Mouse (Mus musculus): ENCODE measurements around the gene Gprasp1. TPM values are rescaled to one million over a fixed set of nuclear protein-coding genes. Genes with fewer than 3 reads are reported as not detected.
"Not testable (repeated sequence)": the region's sequence is repeated elsewhere in the genome, so short reads cannot be mapped to it uniquely, and the experiment has no call there.

The Gprasp1 gene
- 180 and 207 TPM in 2 replicates for polyA plus RNA-seq (2012; rRNA removed)

DNA sequence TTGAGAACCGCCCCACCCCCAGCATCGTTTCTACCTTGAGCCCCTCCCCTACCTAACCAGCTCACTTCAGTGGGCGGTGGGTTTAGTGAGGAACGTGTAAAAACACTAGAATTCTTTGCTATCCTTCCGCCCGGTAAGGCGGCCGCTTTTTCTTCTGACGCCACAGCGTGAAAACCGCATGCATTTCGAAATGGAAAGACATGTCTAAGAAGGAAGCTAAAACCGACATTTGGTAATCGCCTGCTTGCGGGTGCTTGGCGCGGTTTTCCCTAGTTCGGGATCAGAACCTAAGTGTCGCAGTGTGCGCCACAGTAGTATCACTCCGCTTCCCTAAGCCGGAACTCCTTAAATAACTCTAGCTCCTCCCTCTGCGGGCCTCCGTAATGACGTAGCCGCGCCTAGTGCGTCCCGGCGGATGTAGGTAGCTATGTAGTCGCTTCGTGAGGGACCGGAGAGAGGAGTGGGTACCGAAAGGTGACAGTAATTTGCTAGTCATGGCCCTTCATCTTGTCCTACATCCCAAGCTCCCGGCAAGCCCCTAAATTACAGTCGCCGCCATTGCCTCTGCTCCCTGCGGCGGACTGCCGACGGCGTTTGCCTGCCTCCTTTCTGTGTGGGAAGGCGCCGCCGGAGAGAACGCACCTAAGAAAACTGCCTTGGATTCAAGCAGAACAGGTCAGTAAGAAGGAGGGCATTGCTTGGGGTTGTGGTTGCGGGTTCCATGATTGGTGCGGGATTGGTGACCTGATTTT is at the start of gene Gprasp1, which contains the start of gene Armcx5:
Gene Gprasp1, plus strand, starts transcription at position 430 of the 752 bp plus-strand sequence.
Gene Armcx5, plus strand, starts transcription at position 430 of the 752 bp plus-strand sequence.
- DNase-seq (ENCODE audit: extremely low spot score in 1 of 2, low spot score in 1 of 2): peak; percentile 81 to 91

DNA sequence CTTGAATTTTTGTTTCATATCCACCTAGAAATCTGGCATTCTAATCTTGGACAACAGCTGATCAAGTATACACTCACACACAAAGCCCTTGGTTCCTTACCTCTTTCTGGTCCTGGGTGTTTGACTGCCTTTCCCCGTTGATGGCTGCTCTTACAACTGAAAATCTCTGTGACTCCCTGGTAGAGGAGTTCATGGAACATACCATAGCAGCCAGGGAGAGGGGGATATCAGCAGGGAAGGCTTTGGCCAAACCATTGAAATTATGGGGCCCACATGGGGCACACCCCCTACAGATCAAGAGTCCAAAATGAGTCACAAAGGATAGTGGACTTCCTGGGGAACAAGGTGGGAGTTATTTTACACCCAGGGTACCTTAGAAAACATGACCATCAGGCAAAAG is 48.9 kb upstream of the Gprasp1 start, which contains the start of gene Tcp11x2:
Gene Tcp11x2, minus strand, starts transcription at position 158 of the 400 bp plus-strand sequence.
- no peak for DNase-seq (ENCODE audit: extremely low spot score in 1 of 2, low spot score in 1 of 2)

DNA sequence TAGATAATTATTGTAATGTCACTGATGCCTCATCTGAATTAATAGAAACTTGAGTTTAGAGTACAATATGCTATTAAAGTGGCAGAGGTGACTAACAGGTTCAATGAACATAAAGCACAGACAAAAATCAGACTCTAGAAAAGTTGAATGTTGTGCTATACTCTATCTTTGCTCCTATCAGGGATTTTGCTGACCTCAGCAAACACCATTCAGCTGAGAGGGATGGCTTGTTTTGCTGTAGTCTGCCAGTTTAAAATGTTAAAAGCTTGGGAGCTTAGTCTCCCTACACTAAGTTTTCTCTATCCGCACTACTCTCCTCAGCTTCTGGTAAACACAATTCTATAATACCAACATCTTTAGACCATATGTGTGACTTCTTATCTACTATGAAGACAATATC is 39.4 kb upstream of the Gprasp1 start:
- DNase-seq (ENCODE audit: extremely low spot score in 1 of 2, low spot score in 1 of 2): no peak

DNA sequence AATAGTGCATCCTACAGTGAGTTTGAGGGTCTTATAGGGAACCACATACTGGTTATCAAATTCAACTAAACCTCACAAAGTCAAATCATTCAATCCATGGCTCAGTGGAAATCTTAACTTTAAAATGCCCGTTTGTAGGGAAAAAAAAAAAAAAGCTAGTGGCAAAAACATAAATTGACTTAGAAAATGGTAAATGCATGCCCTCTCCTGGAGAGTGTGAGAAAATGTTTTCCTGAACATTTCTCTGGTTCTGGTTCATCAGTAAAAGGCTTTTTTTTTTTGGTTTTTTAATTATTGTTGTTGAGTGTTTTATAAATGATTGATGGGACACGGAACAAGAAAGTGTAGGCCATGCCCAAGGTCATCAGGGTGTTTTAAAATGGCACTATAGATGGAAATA is 38.2 kb upstream of the Gprasp1 start:
- DNase-seq (ENCODE audit: extremely low spot score in 1 of 2, low spot score in 1 of 2): no peak

DNA sequence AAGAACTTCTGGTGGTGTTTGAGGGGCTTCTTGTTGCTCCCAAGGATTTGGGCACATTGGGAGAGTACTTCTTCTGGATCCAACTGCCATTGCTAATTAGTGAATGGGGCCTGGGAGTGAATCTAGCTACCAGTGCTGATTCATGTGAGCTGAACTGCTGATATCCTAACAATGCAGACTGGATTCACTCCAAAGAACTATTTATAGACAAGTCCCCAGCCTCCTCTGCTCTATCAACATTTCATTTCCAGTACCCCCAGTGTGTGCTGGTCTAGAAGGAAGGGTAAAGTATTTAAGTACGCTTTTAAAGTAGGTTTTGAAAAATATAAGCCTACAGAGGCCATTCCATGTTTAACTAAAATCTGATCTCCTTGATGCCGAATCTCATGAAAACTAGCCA is 29.7 kb upstream of the Gprasp1 start:
- DNase-seq (ENCODE audit: extremely low spot score in 1 of 2, low spot score in 1 of 2): no peak

DNA sequence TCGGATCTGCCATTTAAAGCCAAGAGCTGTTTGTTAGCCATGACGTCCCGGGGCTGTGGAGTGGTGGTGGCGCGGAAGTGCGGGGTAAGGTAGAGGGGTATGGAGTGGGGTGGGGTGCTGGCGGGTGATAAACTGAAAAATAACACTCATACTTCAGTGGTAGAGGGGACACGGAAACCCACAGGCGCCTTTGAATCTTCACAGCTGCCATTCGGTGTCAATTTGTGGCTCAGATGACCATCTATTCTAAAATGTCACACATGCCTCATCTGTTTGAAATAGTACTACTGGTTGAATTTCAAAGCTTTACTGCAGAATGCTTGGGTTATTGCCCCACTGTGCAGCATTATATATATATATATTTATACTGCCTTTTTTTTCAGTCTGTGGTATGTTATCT is 17.4 kb upstream of the Gprasp1 start, which contains the start of gene Tmsb15a:
Gene Tmsb15a, minus strand, starts transcription at position 101 of the 400 bp plus-strand sequence.
- no peak for DNase-seq (ENCODE audit: extremely low spot score in 1 of 2, low spot score in 1 of 2)

DNA sequence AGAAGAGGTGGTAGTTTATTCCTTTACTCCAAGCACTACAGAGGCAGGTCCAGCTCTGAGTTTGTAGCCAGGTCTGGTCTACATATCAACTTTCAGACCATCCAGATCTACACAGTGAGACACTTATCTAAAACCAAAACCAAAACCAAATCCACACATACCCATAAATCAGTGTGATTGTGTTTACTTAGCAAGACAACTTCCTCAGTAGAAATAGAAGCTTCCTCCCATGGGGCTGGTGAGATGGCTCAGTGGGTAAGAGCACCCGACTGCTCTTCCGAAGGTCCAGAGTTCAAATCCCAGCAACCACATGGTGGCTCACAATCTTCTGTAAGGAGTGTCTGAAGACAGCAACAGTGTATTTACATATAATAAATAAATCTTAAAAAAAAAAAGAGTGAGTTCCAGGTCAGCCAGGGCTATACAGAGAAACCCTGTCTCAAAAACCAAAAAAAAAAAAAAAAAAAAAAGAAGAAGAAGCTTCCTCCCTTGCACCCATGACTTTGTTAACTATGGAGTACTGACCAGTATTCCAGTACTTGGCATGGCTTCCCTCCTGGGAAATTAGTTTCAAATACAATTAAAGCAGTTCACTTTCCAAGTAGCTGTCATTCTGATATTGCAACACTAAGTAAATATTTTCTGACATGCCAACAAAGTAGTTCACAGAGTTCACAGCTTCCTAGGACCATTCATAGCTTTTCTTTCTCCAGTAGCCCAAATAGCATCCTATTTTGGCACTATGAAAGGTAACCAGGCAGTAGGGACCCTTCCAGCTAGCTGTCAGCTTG is 3.6 kb upstream of the Gprasp1 start:
- DNase-seq (ENCODE audit: extremely low spot score in 1 of 2, low spot score in 1 of 2): no peak

DNA sequence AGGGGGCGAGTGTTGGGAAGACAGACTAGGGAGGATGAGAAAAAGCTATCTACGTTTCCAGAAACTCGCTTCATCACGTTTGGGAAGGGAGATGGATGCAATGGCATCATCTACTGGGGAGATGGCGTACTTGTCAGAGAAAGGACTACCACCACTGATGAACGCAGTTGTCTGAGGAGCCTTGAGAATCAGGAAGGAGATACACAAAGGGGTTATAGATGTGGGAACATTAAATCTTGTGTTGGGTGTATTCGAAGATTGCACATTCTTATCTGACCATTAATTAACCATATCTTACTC is 473 bp downstream of the Gprasp1 start:
- DNase-seq (ENCODE audit: extremely low spot score in 1 of 2, low spot score in 1 of 2): peak in 1 of 2 experiments; percentile 30

DNA sequence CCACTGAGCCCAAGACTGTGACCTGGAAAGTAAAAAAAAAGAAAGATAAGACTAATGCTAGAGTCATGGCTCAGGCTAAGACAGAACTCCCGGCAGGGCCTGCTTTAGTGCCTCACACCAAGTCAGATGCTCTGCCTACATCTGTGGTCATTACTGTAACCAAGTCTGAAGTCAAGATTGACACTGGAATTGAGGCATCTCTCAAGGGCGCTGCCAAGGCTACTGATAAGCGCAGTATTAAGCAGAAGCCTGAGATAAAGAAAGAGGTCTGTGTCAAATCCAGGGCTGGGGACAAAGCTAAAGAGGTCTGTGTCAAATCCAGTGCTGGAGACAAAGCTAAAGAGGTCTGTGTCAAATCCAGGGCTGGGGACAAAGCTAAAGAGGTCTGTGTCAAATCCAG is 2.8 kb downstream of the Gprasp1 start:
- DNase-seq (ENCODE audit: extremely low spot score in 1 of 2, low spot score in 1 of 2): not testable (repeated sequence)

DNA sequence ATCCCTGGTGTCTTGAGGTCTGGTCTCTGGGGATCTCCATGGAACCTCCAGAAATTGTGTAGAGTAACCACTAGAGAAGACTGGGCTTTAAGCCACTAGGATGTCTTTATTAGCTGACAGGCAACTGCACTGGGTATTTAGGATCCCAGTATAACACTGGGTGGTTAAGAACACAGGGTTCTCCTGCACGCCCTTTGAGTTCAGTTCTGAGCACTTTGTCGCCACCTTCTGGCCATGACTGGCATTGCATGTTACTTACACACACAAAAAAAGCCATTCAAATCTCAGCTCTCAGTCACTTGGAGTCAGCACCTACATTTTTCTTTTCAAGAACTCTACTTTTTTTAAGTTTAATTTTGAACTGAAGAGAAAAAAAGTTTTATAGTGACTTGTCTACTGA is 10.3 kb downstream of the Gprasp1 start:
- peak; percentile 35 to 86 for DNase-seq (ENCODE audit: extremely low spot score in 1 of 2, low spot score in 1 of 2)

DNA sequence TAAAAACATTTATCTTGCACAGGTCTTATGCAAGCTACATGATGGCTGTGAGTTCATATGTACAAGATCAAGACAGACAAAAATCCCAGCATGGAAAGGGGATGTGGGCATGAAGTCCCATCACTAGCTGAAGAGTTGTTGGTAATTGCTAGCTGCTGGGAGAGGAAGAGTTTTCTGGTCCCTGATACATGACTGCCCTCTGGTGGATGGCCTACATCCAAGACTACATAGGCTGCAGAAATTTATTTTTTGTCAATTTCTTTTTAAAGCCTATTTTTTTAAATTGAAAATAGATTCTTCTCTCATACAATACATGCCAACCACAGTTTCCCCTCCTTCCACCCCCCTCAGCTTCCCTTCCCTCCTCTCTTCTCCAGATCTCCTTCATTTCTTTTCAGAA is 19.2 kb downstream of the Gprasp1 start:
- peak in 1 of 2 experiments; percentile 60 for DNase-seq (ENCODE audit: extremely low spot score in 1 of 2, low spot score in 1 of 2)

DNA sequence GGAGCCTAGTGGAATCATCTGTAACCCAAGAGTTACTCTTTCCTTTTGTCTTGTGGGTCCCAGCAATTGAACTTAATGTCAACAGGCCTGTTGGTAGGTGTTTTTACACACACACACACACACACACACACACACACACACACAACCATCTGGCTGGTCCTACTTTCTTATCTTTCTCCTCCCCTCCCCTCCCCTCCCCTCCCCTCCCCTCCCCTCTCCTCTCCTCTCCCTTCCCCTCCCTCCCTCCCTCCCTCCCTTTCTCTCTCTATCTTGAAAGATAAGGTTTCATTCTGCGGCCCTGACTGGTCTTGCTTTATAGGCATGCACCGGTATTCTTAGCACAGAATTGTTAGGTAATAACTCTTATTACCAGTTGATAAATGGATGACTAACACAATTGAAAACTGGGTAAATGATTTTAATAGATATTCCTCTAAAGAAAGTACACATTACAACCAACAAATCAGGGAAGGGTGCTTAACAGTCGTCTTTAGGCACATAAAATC is 25.6 kb downstream of the Gprasp1 start:
- DNase-seq (ENCODE audit: extremely low spot score in 1 of 2, low spot score in 1 of 2): no peak

DNA sequence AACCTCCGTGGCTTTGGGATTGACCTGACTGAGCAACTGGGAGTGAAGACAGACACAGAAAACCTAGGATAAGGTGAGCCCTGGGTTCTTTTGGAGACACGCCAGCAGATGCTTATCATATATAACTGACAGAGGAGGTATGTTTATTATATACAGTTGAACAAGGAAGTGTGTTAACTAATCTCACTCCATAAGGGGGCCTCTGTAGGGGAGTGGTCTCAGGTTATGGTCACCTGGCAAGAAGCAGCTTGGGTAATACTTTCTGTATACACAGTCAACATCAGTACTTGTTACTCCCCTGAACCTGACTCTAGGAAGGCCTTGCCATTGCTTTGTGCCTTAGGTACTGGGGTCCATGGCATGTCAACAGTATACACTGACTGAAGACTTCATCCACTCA is 26.0 kb downstream of the Gprasp1 start:
- no peak for DNase-seq (ENCODE audit: extremely low spot score in 1 of 2, low spot score in 1 of 2)

DNA sequence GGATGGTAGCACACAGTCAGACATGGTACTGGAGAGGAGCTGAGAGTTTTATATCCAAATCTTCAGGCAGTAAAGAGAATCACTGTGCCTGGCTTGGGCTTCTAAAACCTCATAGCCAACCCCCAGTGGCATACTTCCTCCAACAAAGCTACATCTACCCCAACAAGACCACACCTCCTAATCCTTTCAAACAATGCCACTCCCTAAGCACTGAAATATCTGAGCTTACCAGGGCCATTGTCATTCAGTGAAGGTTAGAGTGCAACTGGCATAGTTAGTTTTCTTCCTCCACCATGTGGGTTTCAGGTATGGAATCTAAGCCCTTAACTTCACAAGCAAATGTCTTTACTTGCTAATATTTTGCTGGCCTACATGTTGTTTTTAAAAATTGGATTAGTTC is 49.0 kb downstream of the Gprasp1 start:
- DNase-seq (ENCODE audit: extremely low spot score in 1 of 2, low spot score in 1 of 2): no peak

DNA sequence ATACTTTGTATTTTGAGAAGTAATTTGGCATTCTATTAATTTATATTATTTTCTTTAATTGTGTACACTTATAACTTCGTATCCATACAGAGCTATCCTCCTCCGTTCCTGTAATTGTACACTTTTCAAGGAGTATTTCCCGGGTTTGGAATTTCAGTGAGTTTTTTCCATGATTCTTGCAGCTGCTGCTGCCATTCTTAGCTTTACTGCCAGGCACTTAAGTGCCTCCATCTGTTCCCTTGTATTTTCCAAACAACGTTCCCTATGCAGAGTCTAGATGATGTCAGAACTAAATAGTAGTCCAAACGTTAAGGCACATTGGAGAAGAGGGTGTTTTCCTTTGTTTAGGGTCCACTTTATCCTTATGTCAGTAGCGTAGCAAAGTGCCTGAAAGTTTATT is 49.8 kb downstream of the Gprasp1 start:
- DNase-seq (ENCODE audit: extremely low spot score in 1 of 2, low spot score in 1 of 2): peak in 1 of 2 experiments; percentile 23

DNA sequence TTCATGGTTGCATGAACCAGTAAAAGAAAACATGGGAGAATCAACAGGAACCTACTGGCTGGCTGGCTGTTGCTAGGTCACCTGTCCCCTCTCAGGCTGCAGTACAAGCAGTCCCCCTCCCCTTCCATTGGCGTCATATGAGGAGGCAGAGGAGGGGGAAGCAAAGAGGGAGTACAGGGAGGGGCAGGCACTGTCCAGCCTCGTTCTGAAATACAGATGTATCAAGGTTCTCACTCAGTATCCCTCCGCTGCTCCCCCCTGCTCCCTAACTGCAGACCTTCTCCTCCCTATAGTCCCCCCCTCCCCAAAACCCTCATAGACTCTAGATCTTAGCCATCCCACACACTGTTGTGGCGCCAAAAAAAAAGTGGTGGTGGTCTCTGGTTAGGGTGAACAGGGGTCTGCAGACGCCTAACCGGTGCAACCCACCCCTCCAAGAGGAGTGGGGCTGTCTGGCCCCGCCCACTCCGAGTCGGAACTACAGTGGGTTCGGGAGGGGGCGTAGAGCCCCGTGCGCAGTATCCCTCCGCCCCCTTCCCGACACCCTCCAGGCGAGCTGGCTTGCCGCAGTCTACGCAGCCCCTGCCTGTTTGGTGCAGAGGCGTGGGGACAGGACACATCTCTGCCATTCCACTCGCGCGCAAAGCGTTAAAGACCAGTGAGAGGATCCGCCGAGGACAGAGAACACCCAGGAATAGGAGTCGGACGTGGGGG is 53.2 kb downstream of the Gprasp1 start:
- peak in 1 of 2 experiments; percentile 65 for DNase-seq (ENCODE audit: extremely low spot score in 1 of 2, low spot score in 1 of 2)

DNA sequence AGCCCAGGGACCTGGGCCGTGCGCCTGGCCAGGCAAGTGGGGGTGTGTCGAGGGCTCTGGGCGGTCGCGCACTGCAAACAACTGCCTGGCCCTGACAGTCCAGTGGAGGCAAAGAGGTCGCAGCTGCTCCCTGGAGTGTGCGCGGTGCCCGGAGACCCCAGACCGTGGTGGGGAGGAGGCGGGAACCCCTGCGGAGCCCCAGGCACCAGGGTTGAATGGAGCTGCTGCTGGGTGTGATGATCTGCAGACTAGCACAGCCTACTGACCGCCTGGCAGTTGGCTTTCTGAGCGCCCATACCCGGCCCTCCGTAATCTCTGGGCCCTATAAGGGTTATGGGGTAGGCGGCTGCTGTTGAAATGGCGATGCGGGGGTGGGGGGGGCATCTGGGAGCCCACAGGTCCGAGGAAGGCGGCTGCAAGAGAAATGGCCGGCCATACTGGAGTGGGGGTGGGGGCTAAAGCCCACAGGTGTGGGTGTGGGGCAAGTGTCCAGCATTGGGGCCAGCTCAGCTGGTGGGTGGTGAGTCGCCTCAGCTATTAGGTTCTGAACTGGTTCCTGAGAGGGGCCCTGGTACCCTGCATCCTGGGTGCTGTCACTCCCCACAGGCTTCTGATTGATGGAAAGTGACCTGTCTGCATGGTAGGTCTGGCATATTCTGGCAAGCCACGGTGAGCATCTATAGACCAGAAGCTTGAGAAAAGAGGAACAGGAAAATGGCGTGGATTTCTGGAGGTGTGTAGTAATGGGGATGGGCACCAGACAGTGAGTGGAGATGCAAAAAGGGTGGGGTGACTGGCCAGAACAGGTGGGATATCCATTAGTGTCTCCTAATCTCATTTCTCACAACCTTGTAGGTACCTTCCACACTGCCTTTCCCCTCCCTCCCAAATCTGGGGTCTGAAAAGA is 54.0 kb downstream of the Gprasp1 start:
- not testable (repeated sequence) for DNase-seq (ENCODE audit: extremely low spot score in 1 of 2, low spot score in 1 of 2)

DNA sequence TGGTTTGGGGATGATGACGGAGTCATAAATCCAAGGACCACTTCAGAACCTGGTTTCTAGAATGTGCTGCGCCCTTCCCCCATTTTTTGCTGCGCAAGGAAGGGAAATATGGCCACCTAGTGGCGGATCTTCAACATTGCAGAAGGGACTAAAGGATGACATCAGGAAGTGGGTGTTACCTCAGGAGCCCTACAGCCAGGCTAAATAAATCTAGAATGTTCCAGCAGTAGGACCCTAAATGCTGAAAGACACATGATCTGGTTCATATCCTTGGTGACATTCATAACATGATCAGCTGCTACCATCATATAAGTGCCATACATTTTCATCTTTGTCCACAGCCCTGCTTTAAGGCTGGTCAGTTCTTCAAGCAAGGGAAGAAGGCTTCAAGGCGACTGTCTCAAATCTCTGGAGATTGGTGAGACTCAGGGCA is 54.7 kb downstream of the Gprasp1 start, which contains the start of gene Bhlhb9:
Gene Bhlhb9, plus strand, starts transcription at position 383 of the 433 bp plus-strand sequence.
- peak in 1 of 2 experiments; percentile 71 for DNase-seq (ENCODE audit: extremely low spot score in 1 of 2, low spot score in 1 of 2)

DNA sequence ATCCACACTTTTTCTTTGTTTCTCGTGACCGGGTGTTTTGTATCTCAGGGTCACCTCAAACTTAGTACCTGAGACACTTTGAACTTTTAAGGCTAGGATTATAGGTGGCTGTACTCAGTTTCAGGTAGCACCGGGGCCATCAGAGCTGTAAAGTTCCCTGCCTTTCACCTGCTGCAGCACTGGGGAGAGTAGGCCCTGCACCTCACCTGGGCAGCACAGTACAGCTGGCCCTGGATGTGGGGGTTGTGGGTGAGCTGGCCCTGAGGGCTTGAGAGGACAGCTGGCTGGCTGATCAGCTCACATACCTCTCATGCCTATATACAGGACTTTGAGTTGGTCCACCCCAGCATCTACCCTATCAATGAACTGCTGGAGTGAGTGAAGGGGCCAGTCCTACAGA is 61.6 kb downstream of the Gprasp1 start:
- no peak for DNase-seq (ENCODE audit: extremely low spot score in 1 of 2, low spot score in 1 of 2)

DNA sequence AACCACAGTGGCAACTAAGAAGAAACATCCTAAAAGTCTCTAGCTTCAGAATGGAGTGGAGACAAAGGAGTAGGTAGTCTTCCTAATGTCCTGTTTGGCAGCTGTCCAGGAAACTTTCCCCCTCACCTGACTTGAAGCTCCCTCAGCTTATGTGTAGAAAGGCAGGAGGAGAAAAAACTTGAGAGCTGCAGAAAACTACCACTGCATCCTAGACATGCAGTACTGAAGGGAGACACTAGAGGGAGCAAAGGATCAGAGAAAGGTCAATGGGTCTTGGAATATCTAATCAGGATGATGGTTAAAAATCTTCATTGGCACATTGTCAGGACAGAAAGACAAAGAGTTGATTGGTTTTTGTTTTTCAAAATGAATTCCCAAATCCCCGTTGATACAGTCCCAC is 63.2 kb downstream of the Gprasp1 start:
- DNase-seq (ENCODE audit: extremely low spot score in 1 of 2, low spot score in 1 of 2): peak in 1 of 2 experiments; percentile 82

All from frontal cortex, adult 2 months (tissue).